In the genomic region with DNA sequence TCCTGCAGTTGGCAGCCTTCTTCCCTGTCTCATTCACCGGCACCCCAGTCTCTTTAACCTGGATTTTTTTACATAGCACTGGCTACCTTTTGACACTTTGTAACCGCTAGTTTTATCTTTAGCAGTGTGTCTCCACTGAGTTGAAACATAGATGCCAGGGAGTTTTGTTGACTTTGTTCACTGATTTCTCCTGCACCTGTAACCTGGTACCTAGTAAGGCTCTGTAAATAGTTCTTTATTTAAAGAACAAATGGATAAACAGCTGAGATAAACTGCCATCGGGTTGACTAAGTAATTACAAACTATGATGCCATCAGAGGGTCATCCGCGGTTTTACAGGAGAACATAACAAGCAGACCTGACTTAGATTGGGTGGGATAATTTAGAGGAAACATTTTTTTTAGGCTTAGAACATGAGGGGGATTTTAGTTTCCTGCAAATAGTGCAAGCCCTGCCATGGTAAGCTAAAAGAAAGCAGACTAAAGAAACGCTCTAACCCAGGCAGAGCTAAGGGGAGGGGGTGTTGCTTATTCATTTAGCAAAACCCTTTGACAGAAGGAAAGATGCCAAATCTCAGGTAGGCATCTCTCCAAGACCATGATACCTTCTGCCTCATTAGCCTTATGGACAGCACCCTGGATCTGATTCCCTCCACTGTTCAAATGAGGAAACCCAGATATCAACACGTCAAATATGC, we compare ENCODE assay signal across 11 mouse cellular contexts.
"Had no signal": no experiment of that assay in that cellular context is flagged by ENCODE, and none has a peak within 500 bp of the region (broad histone marks: within the 10 kb centered on the region; RNA-seq: fewer than 3 reads in every experiment).

No protein-coding gene starts in this region.

- DNase-seq: kidney, adult 9 months; kidney, postnatal 14 days; kidney, postnatal 4 days; lung, adult 18-20 months; lung, postnatal 10 days; lung, postnatal 36 days; right cerebral cortex, adult 18-20 months; right cerebral cortex, postnatal 14 days; right cerebral cortex, postnatal 4 days; thymus, adult 18-20 months; thymus, postnatal 36 days had no signal
